Mouse (Mus musculus): Measurements from ENCODE around the gene Ripk3. TPM values are rescaled to one million over a fixed set of nuclear protein-coding genes. Genes with fewer than 3 reads are reported as not detected.

Gene Ripk3
- total RNA-seq, 2 experiments from 2014 or later, result 0.59 to 0.67 TPM

- DNase-seq, result peak; percentile 44 to 52
Measured at GRCm38 (mm10) chr14:55815310-55815751, 26.7 kb upstream of the Ripk3 start.

GRCm38 (mm10) chr14:55814885-55815284, 26.2 kb upstream of the Ripk3 start:
- DNase-seq, result peak in 1 of 2 experiments; percentile 71
- intact Hi-C loops (cut with DNase I), result no loop called here

More at GRCm38 (mm10) chr14:55815310-55815751, 26.7 kb upstream of the Ripk3 start:
- intact Hi-C loops (cut with DNase I), result no loop called here

- DNase-seq, result no peak
- intact Hi-C loops (cut with DNase I), result no loop called here
Measured at GRCm38 (mm10) chr14:55795380-55796163, 6.9 kb upstream of the Ripk3 start.

GRCm38 (mm10) chr14:55793946-55794345, 5.3 kb upstream of the Ripk3 start:
- intact Hi-C loops (cut with DNase I), result no loop called here
- no peak for DNase-seq

GRCm38 (mm10) chr14:55793461-55793860, 4.8 kb upstream of the Ripk3 start:
- intact Hi-C loops (cut with DNase I), result no loop called here
- no peak for DNase-seq

- no peak for DNase-seq
Measured at GRCm38 (mm10) chr14:55787731-55788130, 934 bp downstream of the Ripk3 start.

GRCm38 (mm10) chr14:55785195-55785594, 3.5 kb downstream of the Ripk3 start:
- no peak for DNase-seq
- intact Hi-C loops (cut with DNase I), result no loop called here

More at GRCm38 (mm10) chr14:55787731-55788130, 934 bp downstream of the Ripk3 start:
- intact Hi-C loops (cut with DNase I), result no loop called here

GRCm38 (mm10) chr14:55783958-55784235, 4.8 kb downstream of the Ripk3 start, which contains the start of gene Adcy4:
Gene Adcy4 (minus strand): TSS chr14:55784095.
- no peak for DNase-seq
- intact Hi-C loops (cut with DNase I), result loop anchor here (5.0 kb wide), 1 partner anchor 133 kb away; no protein-coding TSS in a partner anchor

GRCm38 (mm10) chr14:55783171-55783957, 5.3 kb downstream of the Ripk3 start:
- DNase-seq, result no peak

GRCm38 (mm10) chr14:55782361-55782960, 6.2 kb downstream of the Ripk3 start:
- intact Hi-C loops (cut with DNase I), result loop anchor here (5.0 kb wide), 1 partner anchor 135 kb away; no protein-coding TSS in a partner anchor
- DNase-seq, result no peak

More at GRCm38 (mm10) chr14:55783171-55783957, 5.3 kb downstream of the Ripk3 start:
- intact Hi-C loops (cut with DNase I), result loop anchor here (5.0 kb wide), 1 partner anchor 134 kb away; no protein-coding TSS in a partner anchor

GRCm38 (mm10) chr14:55781310-55781709, 7.4 kb downstream of the Ripk3 start:
- intact Hi-C loops (cut with DNase I), result loop anchor here (2.0 to 5.0 kb wide), 2 partner anchors 81 to 136 kb away; no protein-coding TSS in a partner anchor
- DNase-seq, result peak in 1 of 2 experiments; percentile 35

- DNase-seq, result no peak
- intact Hi-C loops (cut with DNase I), result loop anchor here (2.0 to 5.0 kb wide), 2 partner anchors 82 to 137 kb away; no protein-coding TSS in a partner anchor
Measured at GRCm38 (mm10) chr14:55780736-55781135, 7.9 kb downstream of the Ripk3 start.

- intact Hi-C loops (cut with DNase I), result loop anchor here (2.0 to 5.0 kb wide), 2 partner anchors 83 to 138 kb away; no protein-coding TSS in a partner anchor
- no peak for DNase-seq
Measured at GRCm38 (mm10) chr14:55779656-55780055, 9.0 kb downstream of the Ripk3 start.

- no peak for DNase-seq
- intact Hi-C loops (cut with DNase I), result no loop called here
Measured at GRCm38 (mm10) chr14:55778686-55779085, 10.0 kb downstream of the Ripk3 start.

- intact Hi-C loops (cut with DNase I), result no loop called here
- no peak for DNase-seq
Measured at GRCm38 (mm10) chr14:55777806-55778205, 10.9 kb downstream of the Ripk3 start.

GRCm38 (mm10) chr14:55777176-55777575, 11.5 kb downstream of the Ripk3 start:
- DNase-seq, result no peak
- intact Hi-C loops (cut with DNase I), result no loop called here

- no peak for DNase-seq
- intact Hi-C loops (cut with DNase I), result no loop called here
Measured at GRCm38 (mm10) chr14:55776711-55777110, 12.0 kb downstream of the Ripk3 start.

GRCm38 (mm10) chr14:55769087-55769703, 19.5 kb downstream of the Ripk3 start:
- intact Hi-C loops (cut with DNase I), result no loop called here
- DNase-seq, result no peak

GRCm38 (mm10) chr14:55768555-55768954, 20.1 kb downstream of the Ripk3 start:
- intact Hi-C loops (cut with DNase I), result no loop called here
- no peak for DNase-seq

All from gastrocnemius, postnatal 36 days (tissue).